Mouse (Mus musculus): ENCODE results near the gene Taar4. TPM values are rescaled to one million over a fixed set of nuclear protein-coding genes. Genes with fewer than 3 reads are reported as not detected.

Taar4 gene
- not detected in 2 replicates for polyA plus RNA-seq (2015; fragmentation: Nextera tagmentation; extraction: Ambion mirVana)

GRCm38 (mm10) chr10:23960444-23960915 lies at the start of gene Taar4:
TSS of gene Taar4 (plus strand) at chr10:23960494.

GRCm38 (mm10) chr10:23920056-23920455 lies 40.2 kb upstream of the Taar4 start, which contains the start of gene Taar1:
TSS of gene Taar1 (plus strand) at chr10:23920356.

DNA sequence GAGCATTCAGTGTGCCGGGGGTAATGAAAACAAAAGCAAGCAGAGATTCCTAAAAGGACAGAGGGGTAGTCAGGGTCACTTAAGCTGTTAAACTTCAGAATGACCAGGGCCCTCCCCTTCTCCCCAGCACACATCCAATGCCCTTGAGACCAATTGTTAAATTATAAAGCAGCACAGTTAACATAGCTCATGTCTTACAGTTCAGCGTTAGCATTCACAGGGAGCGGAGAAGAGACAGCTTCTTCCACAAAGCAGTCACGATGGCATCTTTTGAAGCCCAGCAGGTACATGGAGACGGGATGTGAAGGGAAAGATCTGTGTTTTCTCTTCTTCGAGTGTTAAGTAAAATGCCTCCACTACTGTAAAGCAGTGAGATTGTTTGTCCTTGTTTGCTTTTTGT lies 22.0 kb upstream of the Taar4 start, which contains the start of gene Taar2:
Gene Taar2 (plus strand): TSS at position 261 of the 400 bp plus-strand sequence.

DNA sequence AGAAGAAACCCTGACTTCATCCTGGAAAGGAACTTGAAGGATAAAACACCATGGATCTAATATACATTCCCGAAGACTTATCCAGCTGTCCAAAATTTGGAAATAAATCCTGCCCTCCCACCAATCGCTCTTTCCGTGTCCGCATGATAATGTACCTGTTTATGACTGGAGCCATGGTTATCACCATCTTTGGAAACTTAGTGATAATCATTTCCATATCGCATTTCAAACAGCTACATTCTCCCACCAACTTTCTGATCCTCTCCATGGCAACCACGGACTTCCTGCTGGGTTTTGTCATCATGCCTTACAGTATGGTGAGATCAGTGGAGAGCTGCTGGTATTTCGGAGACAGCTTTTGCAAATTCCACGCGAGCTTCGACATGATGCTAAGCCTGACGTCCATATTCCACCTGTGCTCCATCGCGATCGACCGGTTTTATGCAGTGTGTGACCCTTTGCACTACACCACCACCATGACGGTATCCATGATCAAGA lies 10.7 kb upstream of the Taar4 start, which contains the start of gene Taar3:
Gene Taar3 (plus strand): TSS at position 51 of the 498 bp plus-strand sequence.

DNA sequence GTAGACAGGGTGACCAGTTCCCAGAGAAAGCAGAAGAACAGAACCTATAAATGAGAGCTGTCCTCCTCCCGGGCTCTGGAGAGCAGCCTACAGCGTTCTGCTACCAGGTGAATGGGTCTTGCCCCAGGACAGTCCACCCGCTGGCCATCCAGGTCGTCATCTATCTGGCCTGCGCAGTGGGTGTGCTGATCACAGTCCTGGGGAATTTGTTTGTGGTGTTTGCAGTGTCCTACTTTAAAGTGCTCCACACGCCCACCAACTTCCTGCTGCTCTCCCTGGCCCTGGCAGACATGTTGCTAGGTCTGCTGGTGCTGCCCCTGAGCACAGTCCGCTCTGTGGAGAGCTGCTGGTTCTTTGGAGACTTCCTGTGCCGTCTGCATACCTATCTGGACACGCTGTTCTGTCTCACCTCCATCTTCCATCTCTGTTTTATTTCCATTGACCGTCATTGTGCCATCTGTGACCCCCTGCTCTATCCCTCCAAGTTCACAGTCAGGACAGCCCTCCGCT lies 10.4 kb downstream of the Taar4 start, which contains the start of gene Taar5:
Gene Taar5 (plus strand): TSS at position 51 of the 510 bp plus-strand sequence.

DNA sequence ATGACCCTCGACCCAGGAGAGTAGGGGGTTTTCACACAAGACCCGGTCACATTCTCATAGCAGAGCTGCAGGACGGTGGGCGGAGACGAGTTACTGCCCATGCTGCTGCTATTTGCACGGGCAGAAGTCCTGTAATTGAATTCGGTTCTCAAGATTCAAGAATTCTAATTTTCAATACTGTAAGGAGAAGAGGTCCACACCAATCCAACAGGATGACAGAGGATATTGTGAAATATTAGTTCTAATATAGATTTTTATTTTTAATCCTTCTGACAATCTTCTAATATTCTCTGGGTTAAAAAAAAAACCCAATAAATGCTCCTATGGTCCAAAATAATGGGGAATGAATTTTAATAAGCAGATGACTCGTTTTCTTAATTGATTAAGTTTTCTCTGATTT lies 25.3 kb downstream of the Taar4 start, which contains the start of gene Taar6:
Gene Taar6 (minus strand): TSS at position 101 of the 400 bp plus-strand sequence.

GRCm38 (mm10) chr10:23993381-23993780 lies 33.1 kb downstream of the Taar4 start, which contains the start of gene Taar7a:
TSS of gene Taar7a (minus strand) at chr10:23993481.

DNA sequence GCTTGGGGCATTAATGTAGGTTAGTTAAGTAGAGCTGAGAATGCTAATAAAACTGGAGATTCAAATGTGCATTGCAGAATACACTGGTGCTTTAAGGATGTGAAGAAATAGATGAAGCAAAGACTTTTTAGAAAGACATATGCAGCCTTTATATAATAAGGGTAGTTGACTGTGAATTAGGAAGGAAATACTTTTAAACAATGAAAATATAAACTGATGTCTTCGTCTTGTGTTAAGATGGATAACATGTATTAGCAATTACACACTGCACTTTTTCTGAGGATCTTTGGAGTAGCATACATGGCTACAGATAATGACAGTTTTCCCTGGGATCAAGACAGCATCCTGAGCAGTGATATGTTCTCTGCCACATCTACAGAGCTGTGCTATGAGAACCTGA lies 39.3 kb downstream of the Taar4 start, which contains the start of gene Taar7b:
Gene Taar7b (plus strand): TSS at position 301 of the 400 bp plus-strand sequence.

Other genes with a start within 250 kb of the Taar4 start
- 112 and 113 TPM in 2 replicates for gene Rps12, start 173.2 kb upstream of the Taar4 start, polyA plus RNA-seq (2015; fragmentation: Nextera tagmentation; extraction: Ambion mirVana)
- 4.4 and 6.4 TPM in 2 replicates for gene Slc18b1, start 163.5 kb upstream of the Taar4 start, polyA plus RNA-seq (2015; fragmentation: Nextera tagmentation; extraction: Ambion mirVana)
- 1.4 TPM in 1 of 2 replicates, not detected in the other for gene Vnn3, start 109.0 kb upstream of the Taar4 start, polyA plus RNA-seq (2015; fragmentation: Nextera tagmentation; extraction: Ambion mirVana)
- gene Vnn1, start 65.8 kb upstream of the Taar4 start, polyA plus RNA-seq (2015; fragmentation: Nextera tagmentation; extraction: Ambion mirVana) = 0.19 and 0.44 TPM in 2 replicates
- not detected in 2 replicates for gene Taar1, start 40.1 kb upstream of the Taar4 start, polyA plus RNA-seq (2015; fragmentation: Nextera tagmentation; extraction: Ambion mirVana)
- not detected in 2 replicates for gene Taar2, start 21.9 kb upstream of the Taar4 start, polyA plus RNA-seq (2015; fragmentation: Nextera tagmentation; extraction: Ambion mirVana)
- not detected in 2 replicates for gene Taar3, start 10.9 kb upstream of the Taar4 start, polyA plus RNA-seq (2015; fragmentation: Nextera tagmentation; extraction: Ambion mirVana)
- gene Taar5, start 10.2 kb downstream of the Taar4 start, polyA plus RNA-seq (2015; fragmentation: Nextera tagmentation; extraction: Ambion mirVana) = not detected in 2 replicates
- gene Taar6, start 25.2 kb downstream of the Taar4 start, polyA plus RNA-seq (2015; fragmentation: Nextera tagmentation; extraction: Ambion mirVana) = not detected in 2 replicates
- gene Taar7a, start 33.0 kb downstream of the Taar4 start, polyA plus RNA-seq (2015; fragmentation: Nextera tagmentation; extraction: Ambion mirVana) = not detected in 2 replicates
- gene Taar7b, start 39.4 kb downstream of the Taar4 start, polyA plus RNA-seq (2015; fragmentation: Nextera tagmentation; extraction: Ambion mirVana) = not detected in 2 replicates
- gene Taar7d, start 66.7 kb downstream of the Taar4 start, polyA plus RNA-seq (2015; fragmentation: Nextera tagmentation; extraction: Ambion mirVana) = not detected in 2 replicates
- gene Taar7e, start 77.1 kb downstream of the Taar4 start, polyA plus RNA-seq (2015; fragmentation: Nextera tagmentation; extraction: Ambion mirVana) = not detected in 2 replicates
- gene Taar7f, start 89.0 kb downstream of the Taar4 start, polyA plus RNA-seq (2015; fragmentation: Nextera tagmentation; extraction: Ambion mirVana) = not detected in 2 replicates
- gene Taar8a, start 116.0 kb downstream of the Taar4 start, polyA plus RNA-seq (2015; fragmentation: Nextera tagmentation; extraction: Ambion mirVana) = not detected in 2 replicates
- gene Taar8b, start 131.8 kb downstream of the Taar4 start, polyA plus RNA-seq (2015; fragmentation: Nextera tagmentation; extraction: Ambion mirVana) = not detected in 2 replicates
- not detected in 2 replicates for gene Taar8c, start 141.4 kb downstream of the Taar4 start, polyA plus RNA-seq (2015; fragmentation: Nextera tagmentation; extraction: Ambion mirVana)
- gene Taar9, start 149.0 kb downstream of the Taar4 start, polyA plus RNA-seq (2015; fragmentation: Nextera tagmentation; extraction: Ambion mirVana) = not detected in 2 replicates
- 39.1 and 50.0 TPM in 2 replicates for gene Stx7, start 188.8 kb downstream of the Taar4 start, polyA plus RNA-seq (2015; fragmentation: Nextera tagmentation; extraction: Ambion mirVana)

Measured in skeletal muscle tissue, postnatal 0 days (tissue).